Mouse (Mus musculus): ENCODE data around the gene Fbh1. TPM values are rescaled to one million over a fixed set of nuclear protein-coding genes. Genes with fewer than 3 reads are reported as not detected.

Fbh1 gene
- polyA plus RNA-seq, 1 experiment: 12.6 TPM

DNA sequence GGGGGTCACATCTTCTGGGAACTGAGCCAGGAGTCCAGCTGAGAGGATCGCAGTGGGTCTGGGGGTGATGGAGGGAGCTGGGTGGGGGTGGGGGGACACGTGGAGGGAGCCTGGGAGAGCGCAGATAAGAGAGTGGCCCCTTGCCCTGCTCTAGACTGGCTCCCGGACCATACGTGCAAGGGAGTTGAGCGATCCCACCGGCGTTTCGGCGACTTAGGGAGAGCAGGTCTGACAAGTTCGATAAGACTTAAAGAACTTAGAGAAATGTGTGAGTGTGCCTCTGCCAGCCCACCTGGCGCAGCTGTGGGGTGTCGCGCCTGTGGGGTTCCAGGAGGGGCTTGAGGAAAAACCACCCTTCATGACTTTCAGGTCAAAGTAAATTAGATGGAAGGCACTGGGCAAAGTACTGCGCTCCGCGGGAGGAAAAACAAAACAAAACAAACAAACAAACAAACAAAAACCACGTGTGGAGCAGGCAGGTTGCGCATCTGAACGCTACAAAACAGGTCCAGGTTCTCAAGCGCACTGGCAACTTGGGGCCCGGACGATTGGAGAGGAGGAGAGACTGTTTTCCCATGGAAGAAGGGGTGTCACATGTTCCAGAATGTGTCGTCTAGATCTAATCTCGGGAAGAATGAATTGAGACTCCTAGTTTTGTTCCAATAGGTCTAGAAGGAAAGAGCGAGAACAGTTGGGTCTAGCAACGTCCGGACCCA is 71.2 kb downstream of the Fbh1 start:
- Histone ChIP-seq H3K27ac (ENCODE audit: control insufficient read depth, insufficient read depth, low read depth, low read length) (peak overlapping the region; percentile 58), H3K36me3 (ENCODE audit: control insufficient read depth, insufficient read depth, low read length) (no peaks in the 10 kb centered on the region), H3K4me1 (ENCODE audit: control insufficient read depth, insufficient read depth, low read length) (peaks cover 2% of the 10 kb centered on the region; the same call in 1 of the 2 replicates), H3K27me3 (ENCODE audit: control insufficient read depth, insufficient read depth, low read length) (no peaks in the 10 kb centered on the region), H3K4me3 (ENCODE audit: control insufficient read depth, low read depth, low read length) (peak overlapping the region; percentile 81)
- TF ChIP-seq CTCF (IDR thresholded peaks at IDR 0.05; ENCODE audit: control insufficient read depth, insufficient read depth, insufficient replicate concordance, low read depth, low read length): no peak
- TF ChIP-seq POLR2A (IDR thresholded peaks at IDR 0.05; ENCODE audit: control insufficient read depth, low read depth, low read length): 0 out of 2 replicates have a peak, but pooled peaks have one; percentile 21

GRCm38 (mm10) chr2:11705201-11706025 is 72.0 kb downstream of the Fbh1 start, which contains the start of gene Il15ra:
Gene Il15ra, plus strand, starts transcription at chr2:11705290.
- H3K4me3 ChIP-seq (ENCODE audit: control insufficient read depth, low read depth, low read length): peak within 1 kb of the TSS; percentile 81
- TF ChIP-seq CTCF (IDR thresholded peaks at IDR 0.05; ENCODE audit: control insufficient read depth, insufficient read depth, insufficient replicate concordance, low read depth, low read length): no peak
- TF ChIP-seq POLR2A (IDR thresholded peaks at IDR 0.05; ENCODE audit: control insufficient read depth, low read depth, low read length): no peak
- H3K4me1 ChIP-seq (ENCODE audit: control insufficient read depth, insufficient read depth, low read length): peaks cover 2% of the 10 kb centered on the region; the same call in 1 of the 2 replicates
- no peaks in the 10 kb centered on the region for H3K36me3 ChIP-seq (ENCODE audit: control insufficient read depth, insufficient read depth, low read length)
- H3K27ac ChIP-seq (ENCODE audit: control insufficient read depth, insufficient read depth, low read depth, low read length): peak within 1 kb of the TSS; percentile 58
- no peaks in the 10 kb centered on the region for H3K27me3 ChIP-seq (ENCODE audit: control insufficient read depth, insufficient read depth, low read length)

DNA sequence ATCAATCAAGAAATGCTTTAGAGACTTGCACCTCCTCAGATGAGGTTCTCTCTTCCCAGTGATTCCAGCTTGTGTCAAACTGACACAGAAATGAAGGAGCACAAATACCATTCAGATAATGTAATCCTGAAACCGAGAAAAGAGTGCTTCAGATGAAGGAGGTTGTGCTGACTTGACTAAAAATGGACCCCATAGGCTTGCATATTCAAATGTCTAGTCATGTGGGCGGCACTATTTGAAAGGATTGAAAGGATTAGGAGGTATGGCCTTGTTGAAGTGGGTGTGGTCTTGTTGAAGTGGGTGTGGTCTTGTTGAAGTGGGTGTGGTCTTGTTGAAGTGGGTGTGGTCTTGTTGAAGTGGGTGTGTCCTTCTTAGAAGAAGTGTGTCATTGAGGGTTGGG is 77.5 kb downstream of the Fbh1 start:
- H3K27ac ChIP-seq (ENCODE audit: control insufficient read depth, insufficient read depth, low read depth, low read length): no peak overlapping the region
- H3K27me3 ChIP-seq (ENCODE audit: control insufficient read depth, insufficient read depth, low read length): no peaks in the 10 kb centered on the region
- H3K4me3 ChIP-seq (ENCODE audit: control insufficient read depth, low read depth, low read length): no peak overlapping the region
- no peaks in the 10 kb centered on the region for H3K36me3 ChIP-seq (ENCODE audit: control insufficient read depth, insufficient read depth, low read length)
- no peaks in the 10 kb centered on the region for H3K4me1 ChIP-seq (ENCODE audit: control insufficient read depth, insufficient read depth, low read length)
- TF ChIP-seq POLR2A (IDR thresholded peaks at IDR 0.05; ENCODE audit: control insufficient read depth, low read depth, low read length): no peak
- no peak for TF ChIP-seq CTCF (IDR thresholded peaks at IDR 0.05; ENCODE audit: control insufficient read depth, insufficient read depth, insufficient replicate concordance, low read depth, low read length)

DNA sequence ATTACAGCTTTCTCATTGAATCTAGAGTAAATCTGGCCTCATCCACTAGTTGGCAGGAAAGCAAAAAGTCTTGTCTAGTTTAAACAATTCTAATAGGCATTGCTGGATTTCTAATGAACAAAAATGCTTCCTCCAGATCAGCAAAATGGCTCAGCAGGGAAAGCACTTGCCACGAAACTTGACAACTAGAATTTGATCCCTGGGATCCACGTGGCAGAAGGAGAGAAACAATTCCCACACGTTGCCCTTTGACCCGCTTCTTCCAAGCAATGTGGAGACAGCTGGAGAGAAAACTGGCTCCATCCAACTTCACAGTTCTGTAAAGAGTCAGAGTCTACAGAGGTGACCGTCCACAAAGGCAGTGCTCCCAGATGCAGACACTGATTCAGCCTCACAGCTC is 78.4 kb downstream of the Fbh1 start:
- Histone ChIP-seq H3K36me3 (ENCODE audit: control insufficient read depth, insufficient read depth, low read length) (no peaks in the 10 kb centered on the region), H3K27ac (ENCODE audit: control insufficient read depth, insufficient read depth, low read depth, low read length) (no peak overlapping the region), H3K27me3 (ENCODE audit: control insufficient read depth, insufficient read depth, low read length) (no peaks in the 10 kb centered on the region), H3K4me1 (ENCODE audit: control insufficient read depth, insufficient read depth, low read length) (no peaks in the 10 kb centered on the region), H3K4me3 (ENCODE audit: control insufficient read depth, low read depth, low read length) (no peak overlapping the region)
- TF ChIP-seq CTCF (IDR thresholded peaks at IDR 0.05; ENCODE audit: control insufficient read depth, insufficient read depth, insufficient replicate concordance, low read depth, low read length) (no peak), POLR2A (IDR thresholded peaks at IDR 0.05; ENCODE audit: control insufficient read depth, low read depth, low read length) (no peak)

DNA sequence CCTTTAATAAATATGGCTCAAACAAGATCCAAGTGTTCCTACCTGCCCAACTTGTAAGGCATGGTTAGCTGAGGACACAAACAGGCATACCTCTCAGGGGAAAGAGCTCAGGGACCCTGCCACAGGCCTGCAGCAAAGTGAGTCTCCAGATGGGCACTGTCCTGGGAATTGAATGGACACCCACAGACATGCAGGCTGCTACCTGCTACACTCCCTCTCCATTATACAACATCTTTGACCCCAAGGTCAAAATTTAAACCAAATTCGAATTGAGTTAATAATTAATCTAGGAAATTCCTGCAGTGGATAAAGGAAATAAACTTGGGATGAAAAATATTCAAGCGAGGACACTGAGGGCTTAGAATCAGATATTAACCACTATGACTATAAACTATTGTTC is 81.5 kb downstream of the Fbh1 start:
- Histone ChIP-seq H3K27me3 (ENCODE audit: control insufficient read depth, insufficient read depth, low read length) (no peaks in the 10 kb centered on the region), H3K36me3 (ENCODE audit: control insufficient read depth, insufficient read depth, low read length) (no peaks in the 10 kb centered on the region), H3K4me3 (ENCODE audit: control insufficient read depth, low read depth, low read length) (no peak overlapping the region), H3K4me1 (ENCODE audit: control insufficient read depth, insufficient read depth, low read length) (no peaks in the 10 kb centered on the region), H3K27ac (ENCODE audit: control insufficient read depth, insufficient read depth, low read depth, low read length) (no peak overlapping the region)
- TF ChIP-seq POLR2A (IDR thresholded peaks at IDR 0.05; ENCODE audit: control insufficient read depth, low read depth, low read length): no peak
- TF ChIP-seq CTCF (IDR thresholded peaks at IDR 0.05; ENCODE audit: control insufficient read depth, insufficient read depth, insufficient replicate concordance, low read depth, low read length): no peak

- no peaks in the 10 kb centered on the region for H3K36me3 ChIP-seq (ENCODE audit: control insufficient read depth, insufficient read depth, low read length)
- no peak for TF ChIP-seq CTCF (IDR thresholded peaks at IDR 0.05; ENCODE audit: control insufficient read depth, insufficient read depth, insufficient replicate concordance, low read depth, low read length)
- no peak for TF ChIP-seq POLR2A (IDR thresholded peaks at IDR 0.05; ENCODE audit: control insufficient read depth, low read depth, low read length)
- H3K4me1 ChIP-seq (ENCODE audit: control insufficient read depth, insufficient read depth, low read length): no peaks in the 10 kb centered on the region
- H3K27me3 ChIP-seq (ENCODE audit: control insufficient read depth, insufficient read depth, low read length): no peaks in the 10 kb centered on the region
- no peak overlapping the region for H3K4me3 ChIP-seq (ENCODE audit: control insufficient read depth, low read depth, low read length)
- no peak overlapping the region for H3K27ac ChIP-seq (ENCODE audit: control insufficient read depth, insufficient read depth, low read depth, low read length)
These were observed 83.3 kb downstream of the Fbh1 start for GRCm38 (mm10) chr2:11694104-11694503.

GRCm38 (mm10) chr2:11693352-11693751 is 84.0 kb downstream of the Fbh1 start:
- Histone ChIP-seq H3K36me3 (ENCODE audit: control insufficient read depth, insufficient read depth, low read length) (no peaks in the 10 kb centered on the region), H3K27ac (ENCODE audit: control insufficient read depth, insufficient read depth, low read depth, low read length) (no peak overlapping the region), H3K27me3 (ENCODE audit: control insufficient read depth, insufficient read depth, low read length) (no peaks in the 10 kb centered on the region), H3K4me1 (ENCODE audit: control insufficient read depth, insufficient read depth, low read length) (no peaks in the 10 kb centered on the region), H3K4me3 (ENCODE audit: control insufficient read depth, low read depth, low read length) (no peak overlapping the region)
- TF ChIP-seq POLR2A (IDR thresholded peaks at IDR 0.05; ENCODE audit: control insufficient read depth, low read depth, low read length) (no peak), CTCF (IDR thresholded peaks at IDR 0.05; ENCODE audit: control insufficient read depth, insufficient read depth, insufficient replicate concordance, low read depth, low read length) (no peak)

Other genes with a start within 250 kb of the Fbh1 start
- 43.5 and 45.7 TPM in 2 replicates for gene Pfkfb3, start 223.5 kb downstream of the Fbh1 start, polyA plus RNA-seq (2012; rRNA removed)
- 38.1 and 44.8 TPM in 2 replicates for gene Rbm17, start 173.4 kb downstream of the Fbh1 start, polyA plus RNA-seq (2012; rRNA removed)
- not detected in 2 replicates for gene Gm17490, start 151.3 kb downstream of the Fbh1 start, polyA plus RNA-seq (2012; rRNA removed)
- gene Il2ra, start 134.8 kb downstream of the Fbh1 start, polyA plus RNA-seq (2012; rRNA removed): 0.06 and 0.10 TPM in 2 replicates
- gene Il15ra, start 72.3 kb downstream of the Fbh1 start, polyA plus RNA-seq (2012; rRNA removed): 3.8 and 4.0 TPM in 2 replicates
- gene Ankrd16, start 294 bp upstream of the Fbh1 start, polyA plus RNA-seq (2012; rRNA removed): 22.2 and 23.7 TPM in 2 replicates